Mouse (Mus musculus): ENCODE measurements around the gene Ddx55. TPM values are rescaled to one million over a fixed set of nuclear protein-coding genes. Genes with fewer than 3 reads are reported as not detected.

Gene Ddx55
- polyA plus RNA-seq (2017; shearing (Covaris generic)) = 15.8 TPM

DNA sequence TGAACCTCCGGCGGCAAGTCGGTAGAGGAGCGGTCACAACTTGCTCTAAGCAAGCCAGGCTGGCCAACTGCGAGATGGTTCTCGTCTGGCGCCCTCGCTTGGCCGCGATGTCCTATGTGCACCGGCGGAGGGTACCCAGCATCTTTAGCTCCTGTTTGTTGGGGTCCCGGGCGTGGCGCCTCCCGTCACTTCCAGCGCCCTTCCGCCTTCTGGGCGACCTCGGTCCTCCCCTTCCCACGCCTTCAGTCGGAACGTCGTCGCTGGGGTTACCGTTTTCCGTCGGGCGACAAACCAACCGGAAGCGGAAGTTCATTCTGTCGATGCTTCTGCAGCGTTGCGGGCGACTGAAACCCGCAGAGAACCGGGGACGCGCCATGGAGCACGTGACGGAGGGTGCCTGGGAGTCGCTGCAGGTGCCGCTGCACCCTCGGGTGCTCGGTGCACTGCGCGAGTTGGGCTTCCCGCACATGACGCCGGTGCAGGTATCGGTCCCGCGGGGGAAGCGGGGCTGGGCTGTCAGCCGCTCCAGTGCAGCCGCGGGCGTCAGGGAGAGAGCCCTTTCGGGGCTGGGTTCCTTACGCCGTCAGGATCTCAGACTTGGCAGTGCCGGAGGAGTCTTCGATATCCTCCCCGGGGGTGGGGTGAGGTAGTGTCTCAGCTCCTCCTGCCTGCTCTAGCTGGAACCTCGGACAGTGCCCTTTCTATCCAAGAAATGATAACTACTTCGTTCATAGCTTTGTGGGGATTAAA lies at the start of gene Ddx55:
TSS of gene Ddx55 (plus strand) at position 307 of the 750 bp plus-strand sequence.

DNA sequence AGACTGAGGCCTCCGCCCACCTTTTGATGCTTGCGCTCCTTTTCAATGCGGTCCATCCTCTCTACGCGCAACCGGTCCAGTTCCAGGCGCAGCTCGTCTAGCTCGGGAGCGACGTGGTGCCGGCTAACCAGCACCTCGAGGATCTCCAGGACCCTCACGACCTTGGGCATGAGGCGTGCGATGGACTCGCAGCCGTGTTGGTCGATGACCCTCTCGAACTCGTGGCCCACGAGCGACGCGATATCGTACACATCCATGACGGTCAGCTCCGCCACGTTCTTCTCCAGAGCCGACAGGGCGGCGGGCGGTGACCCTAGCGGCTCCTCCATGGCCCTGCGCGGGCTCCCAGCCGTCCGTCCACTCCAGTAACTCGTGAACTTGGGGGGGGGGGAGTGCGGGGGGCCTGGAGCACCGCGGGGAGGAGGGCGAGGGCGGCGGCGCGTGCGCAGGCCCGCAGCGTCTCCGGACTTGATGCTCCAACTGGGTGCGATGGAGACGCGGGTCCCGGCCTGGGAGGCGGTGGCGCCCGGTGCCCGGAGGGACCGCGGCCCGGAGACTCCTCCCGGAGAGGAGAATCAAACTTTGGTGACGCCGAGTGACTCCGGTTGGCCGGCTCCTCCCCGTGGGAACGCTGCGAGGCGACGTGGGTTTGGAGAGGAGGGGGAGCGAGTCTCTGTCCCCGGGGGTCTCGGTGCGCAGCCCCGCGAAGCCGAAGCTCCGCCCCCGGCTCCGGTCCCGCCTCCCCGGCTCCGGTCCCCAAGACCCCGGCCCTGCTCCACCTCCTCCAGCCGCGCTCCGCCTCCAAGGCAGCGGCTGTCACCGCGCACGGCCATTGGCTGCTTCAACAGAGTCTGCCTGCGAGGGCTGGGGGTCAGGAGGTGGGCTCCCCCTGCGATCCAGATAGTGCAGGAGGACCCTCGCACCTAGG lies 21.7 kb upstream of the Ddx55 start, which contains the start of gene Rilpl1:
TSS of gene Rilpl1 (minus strand) at position 737 of the 928 bp plus-strand sequence.

DNA sequence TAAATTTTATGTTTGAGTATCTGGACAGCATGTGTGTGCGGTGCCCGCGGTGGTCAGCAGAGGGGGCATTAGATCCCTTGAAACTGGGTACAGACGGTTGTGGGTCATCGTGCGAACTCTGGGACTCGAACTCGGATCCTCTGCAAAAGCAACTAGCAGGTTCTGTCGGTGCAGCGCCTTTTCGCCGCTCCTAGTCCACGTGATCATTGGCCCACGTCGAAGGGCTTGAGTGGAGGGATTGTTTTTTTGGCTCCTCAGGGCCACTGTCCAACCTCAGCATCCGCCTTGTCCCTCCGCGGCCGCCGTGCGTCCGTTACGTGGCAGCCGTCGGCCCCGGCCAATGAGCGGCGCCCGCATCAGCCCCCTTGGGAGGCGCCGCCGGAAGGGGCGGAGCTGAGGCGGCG lies 12.3 kb upstream of the Ddx55 start, which contains the start of gene Tmed2:
TSS of gene Tmed2 (plus strand) at position 313 of the 404 bp plus-strand sequence.

DNA sequence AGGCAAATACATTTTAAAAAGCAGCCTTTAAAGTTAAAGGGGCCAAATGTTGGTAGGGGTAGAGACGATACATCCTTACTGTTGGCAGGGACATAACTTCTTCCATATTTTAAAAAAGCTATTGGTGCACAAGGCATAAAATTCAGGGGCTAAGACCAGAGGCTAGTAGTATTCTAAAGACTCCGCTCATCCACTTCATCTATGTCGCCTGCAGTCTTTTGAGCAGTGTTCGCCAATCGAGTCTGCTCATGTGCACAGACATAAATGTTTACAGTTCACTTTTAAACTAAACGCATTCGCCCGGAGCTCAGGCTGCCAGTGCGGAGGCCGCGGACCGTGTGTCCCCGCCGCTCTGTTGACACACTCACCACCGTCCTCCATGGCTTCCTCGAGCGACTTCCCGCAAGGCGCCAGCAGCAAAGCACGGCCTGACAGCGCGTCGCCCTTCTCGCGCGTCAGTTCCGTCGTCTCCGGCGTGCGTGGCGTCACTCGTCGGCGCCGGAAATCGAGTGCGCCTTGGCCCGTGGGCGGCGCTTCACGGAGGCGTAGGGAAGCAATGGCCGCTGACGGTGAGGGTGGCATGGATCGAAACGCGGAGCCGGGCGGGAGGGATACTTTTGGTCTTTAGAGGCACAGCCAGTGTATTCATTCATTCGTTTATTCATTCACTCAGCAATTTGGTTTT lies 26.1 kb downstream of the Ddx55 start, which contains the start of the genes Eif2b1 and Gtf2h3:
TSS of gene Eif2b1 (minus strand) at position 499 of the 685 bp plus-strand sequence.
TSS of gene Gtf2h3 (plus strand) at position 508 of the 685 bp plus-strand sequence.

Other genes with a start within 250 kb of the Ddx55 start
- gene Mphosph9, start 224.9 kb upstream of the Ddx55 start, polyA plus RNA-seq (2017; shearing (Covaris generic)) = 22.7 TPM
- 2.5 TPM for gene 2810006K23Rik, start 224.8 kb upstream of the Ddx55 start, polyA plus RNA-seq (2017; shearing (Covaris generic))
- 119 TPM for gene Cdk2ap1, start 189.8 kb upstream of the Ddx55 start, polyA plus RNA-seq (2017; shearing (Covaris generic))
- gene Sbno1, start 126.9 kb upstream of the Ddx55 start, polyA plus RNA-seq (2017; shearing (Covaris generic)) = 102 TPM
- gene Kmt5a, start 112.9 kb upstream of the Ddx55 start, polyA plus RNA-seq (2017; shearing (Covaris generic)) = 68.9 TPM
- gene Rilpl2, start 74.5 kb upstream of the Ddx55 start, polyA plus RNA-seq (2017; shearing (Covaris generic)) = 82.7 TPM
- 7.1 TPM for gene Snrnp35, start 69.7 kb upstream of the Ddx55 start, polyA plus RNA-seq (2017; shearing (Covaris generic))
- gene Rilpl1, start 21.5 kb upstream of the Ddx55 start, polyA plus RNA-seq (2017; shearing (Covaris generic)) = 2.1 TPM
- 521 TPM for gene Tmed2, start 12.2 kb upstream of the Ddx55 start, polyA plus RNA-seq (2017; shearing (Covaris generic))
- gene Eif2b1, start 26.3 kb downstream of the Ddx55 start, polyA plus RNA-seq (2017; shearing (Covaris generic)) = 21.1 TPM
- gene Gtf2h3, start 26.3 kb downstream of the Ddx55 start, polyA plus RNA-seq (2017; shearing (Covaris generic)) = 17.5 TPM
- gene Atp6v0a2, start 75.7 kb downstream of the Ddx55 start, polyA plus RNA-seq (2017; shearing (Covaris generic)) = 86.0 TPM
- gene Dnah10, start 172.2 kb downstream of the Ddx55 start, polyA plus RNA-seq (2017; shearing (Covaris generic)) = 0.06 TPM

All from effector memory CD4-positive, alpha-beta T cell, adult 5 months (primary cell).